Mouse (Mus musculus) forebrain, embryonic 11.5 days (tissue): ENCODE data around the gene Chchd1. TPM values are rescaled to one million over a fixed set of nuclear protein-coding genes. Genes with fewer than 3 reads are reported as not detected.

Experiments used
- ATAC-seq: fragments of 200-750 bp; cut with Nextera tagmentation; replicated peaks from 2 replicates; pipeline ENCODE4 v1.8.0; 2017; ENCODE audit warnings: moderate TSS enrichment; ENCODE audit not compliant: low FRiP score
- DNase-seq: peaks from one replicate; pipeline ENCODE4 v3.0.0-alpha.2; 2017; ENCODE audit warnings: low spot score
- H3K27ac ChIP-seq: fragments of 300-500 bp; sonication (generic); 2 replicates; pipeline ENCODE4 v1.5.1; 2014; ENCODE audit warnings: low read depth, low read length
- H3K27me3 ChIP-seq: fragments of 300-500 bp; sonication (generic); 2 replicates; pipeline ENCODE4 v1.6.1; 2014; ENCODE audit warnings: mild to moderate bottlenecking, low read length, mixed read lengths; ENCODE audit not compliant: control insufficient read depth, insufficient read depth
- H3K36me3 ChIP-seq: fragments of 300-500 bp; sonication (generic); 2 replicates; pipeline ENCODE4 v1.6.1; 2014; ENCODE audit warnings: mild to moderate bottlenecking, low read length, moderate library complexity, mixed read lengths; ENCODE audit not compliant: control insufficient read depth, insufficient read depth
- H3K4me1 ChIP-seq: fragments of 300-500 bp; sonication (generic); replicated peaks from 2 replicates; pipeline ENCODE4 v1.6.1; 2014; ENCODE audit warnings: low read length, mixed read lengths; ENCODE audit not compliant: control insufficient read depth, insufficient read depth
- H3K4me2 ChIP-seq: fragments of 300-500 bp; sonication (generic); 2 replicates; pipeline ENCODE4 v1.6.1; 2014; ENCODE audit warnings: low read depth, mild to moderate bottlenecking, low read length, moderate library complexity, mixed read lengths; ENCODE audit not compliant: severe bottlenecking
- H3K4me3 ChIP-seq: fragments of 300-500 bp; sonication (generic); 2 replicates; pipeline ENCODE4 v1.5.1; 2014; ENCODE audit warnings: low read depth, low read length
- H3K9ac ChIP-seq: fragments of 300-500 bp; sonication (generic); 2 replicates; pipeline ENCODE4 v1.6.1; 2014; ENCODE audit warnings: low read length
- H3K9me3 ChIP-seq: fragments of 300-500 bp; sonication (generic); 2 replicates; pipeline ENCODE4 v1.6.1; 2016; ENCODE audit warnings: low read length, mixed read lengths; ENCODE audit not compliant: control insufficient read depth
- WGBS: fragments of 180-500 bp; shearing (Covaris S2); extraction: QIAGEN DNeasy Blood & Tissue Kit; methylation state at CpG from one replicate; pipeline ENCODE4 v1.1.7; 2014; 5-methylcytosine and 5-hydroxymethylcytosine counted together
- polyA plus RNA-seq: library from polyadenylated mRNA; unstranded; fragments of >200 nt; fragmentation: Nextera tagmentation; extraction: Ambion mirVana; gene quantifications from 2 replicates; pipeline ENCODE4 v1.2.1, GENCODE M21; 2014

Gene Chchd1
- 236 and 256 TPM in 2 replicates for polyA plus RNA-seq

DNA sequence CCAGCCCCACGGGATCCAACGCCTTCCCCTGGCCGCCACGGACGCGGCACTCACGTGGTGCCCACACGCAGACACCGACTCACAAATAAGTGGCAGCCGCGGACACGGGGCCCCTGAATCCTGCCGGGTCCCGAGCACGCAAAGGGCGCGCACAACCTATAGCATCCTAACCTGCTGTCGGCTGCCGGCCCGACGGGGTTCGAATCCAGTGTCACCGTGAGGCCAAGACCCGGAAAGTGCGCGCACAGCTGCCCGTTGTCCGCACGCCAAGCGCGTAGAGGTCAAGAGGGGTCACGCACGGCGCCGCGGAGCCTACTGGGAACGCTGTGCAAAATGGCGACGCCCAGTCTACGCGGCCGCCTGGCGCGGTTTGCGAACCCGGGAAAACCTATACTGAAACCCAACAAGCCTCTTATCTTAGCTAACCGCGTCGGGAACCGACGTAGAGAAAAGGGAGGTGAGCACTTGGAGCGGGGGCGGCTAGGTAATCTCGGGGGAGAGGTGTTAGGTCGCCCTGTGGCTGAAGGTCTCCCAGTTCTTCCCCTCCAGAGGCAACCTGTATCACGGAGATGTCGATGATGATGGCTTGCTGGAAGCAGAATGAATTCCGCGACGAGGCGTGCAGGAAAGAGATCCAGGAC, at the start of gene Chchd1:
Gene Chchd1 (plus strand): TSS at position 266 of the 641 bp plus-strand sequence.
- WGBS, result under 1% methylated on average over 61 of the region's 61 CpGs
- DNase-seq (peak; percentile 95), ATAC-seq (peak; percentile 74)
- H3K36me3 ChIP-seq, result peaks cover 4% of the 10 kb centered on the region; the same call in 1 of the 2 replicates
- peak within 1 kb of the TSS; percentile 84 for H3K9ac ChIP-seq
- no peaks in the 10 kb centered on the region for H3K27me3 ChIP-seq
- H3K9me3 ChIP-seq, result no peaks in the 10 kb centered on the region
- peak within 1 kb of the TSS; percentile 61 for H3K4me2 ChIP-seq
- no peaks in the 10 kb centered on the region; the same call in 1 of the 2 replicates for H3K4me1 ChIP-seq
- H3K4me3 ChIP-seq, result peak within 1 kb of the TSS; percentile 68
- peak within 1 kb of the TSS; percentile 75; the same call in 1 of the 2 replicates for H3K27ac ChIP-seq

DNA sequence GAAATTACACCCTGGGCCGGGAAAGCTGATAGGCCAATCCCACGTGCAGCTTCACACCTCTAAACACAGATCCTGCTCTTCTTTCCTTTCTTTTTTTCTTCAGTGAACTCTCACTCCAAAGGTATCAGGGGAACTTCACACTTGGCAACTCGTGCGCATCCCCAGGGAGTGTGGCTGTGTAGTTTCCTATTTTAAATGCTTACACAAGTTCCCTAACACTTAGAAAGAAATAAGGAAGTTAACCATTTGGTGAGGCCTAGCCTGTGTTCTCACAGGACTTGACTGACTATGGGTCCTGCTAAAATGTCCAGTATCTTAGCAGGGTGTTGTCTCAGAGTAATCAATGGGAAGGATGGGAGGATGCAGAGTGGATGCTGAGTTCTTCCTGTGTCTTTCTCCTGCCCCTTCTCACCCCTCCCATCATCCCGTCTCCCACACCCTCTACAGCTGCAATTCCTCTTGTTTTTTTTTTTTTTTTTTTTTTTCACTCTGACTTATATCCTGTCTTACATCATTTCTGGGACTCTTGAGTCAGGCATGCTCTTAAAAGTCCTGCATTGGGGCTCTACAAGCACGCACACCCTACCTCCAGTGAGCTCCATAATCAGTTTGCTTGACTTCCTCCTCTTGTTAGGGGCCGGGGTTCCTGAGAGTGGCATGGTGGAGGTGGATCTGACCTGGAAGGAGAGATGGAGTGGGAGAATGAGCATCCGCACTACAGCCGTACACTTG, 48.0 kb upstream of the Chchd1 start:
- no peak overlapping the region for H3K4me2 ChIP-seq
- no peak overlapping the region for H3K27ac ChIP-seq
- H3K9ac ChIP-seq, result no peak overlapping the region
- ATAC-seq, result no peak
- H3K27me3 ChIP-seq, result no peaks in the 10 kb centered on the region
- no peak for DNase-seq
- 85% methylated on average over 9 of the region's 9 CpGs for WGBS
- no peaks in the 10 kb centered on the region for H3K9me3 ChIP-seq
- no peak overlapping the region for H3K4me3 ChIP-seq
- H3K4me1 ChIP-seq, result no peaks in the 10 kb centered on the region
- no peaks in the 10 kb centered on the region for H3K36me3 ChIP-seq

- DNase-seq (no peak), ATAC-seq (no peak)
- no peaks in the 10 kb centered on the region; the same call in 1 of the 2 replicates for H3K4me1 ChIP-seq
- H3K27me3 ChIP-seq, result no peaks in the 10 kb centered on the region
- no peak overlapping the region for H3K4me2 ChIP-seq
- WGBS, result 80% methylated on average over 9 of the region's 9 CpGs
- H3K36me3 ChIP-seq, result no peaks in the 10 kb centered on the region
- H3K9ac ChIP-seq, result no peak overlapping the region
- H3K9me3 ChIP-seq, result no peaks in the 10 kb centered on the region
- H3K4me3 ChIP-seq, result no peak overlapping the region
- no peak overlapping the region for H3K27ac ChIP-seq
These were observed 47.1 kb upstream of the Chchd1 start for GRCm38 (mm10) chr14:20655731-20656130.

DNA sequence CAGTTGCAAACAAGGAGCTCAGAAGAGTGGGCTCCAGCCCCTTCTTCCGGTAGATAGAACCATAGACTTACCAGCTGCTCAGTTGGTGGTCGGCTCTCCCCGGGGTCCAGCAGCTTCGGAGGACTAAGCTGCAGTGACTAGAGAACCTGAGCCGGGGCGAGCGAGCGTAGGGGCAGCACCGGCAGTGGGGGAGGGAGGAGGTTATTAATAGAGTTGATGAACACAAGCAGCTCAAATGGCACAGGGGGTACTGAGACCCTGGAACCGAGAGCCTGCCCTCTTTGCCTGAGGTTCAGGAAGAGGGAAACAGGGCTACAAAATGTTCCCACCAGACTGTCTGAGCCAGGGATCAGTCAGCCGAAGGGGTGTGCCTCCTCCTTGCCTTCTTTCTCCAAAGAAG, 46.4 kb upstream of the Chchd1 start, which contains the start of gene Myoz1:
Gene Myoz1 (minus strand): TSS at position 180 of the 400 bp plus-strand sequence.
- no peaks in the 10 kb centered on the region; the same call in 1 of the 2 replicates for H3K4me1 ChIP-seq
- no peaks in the 10 kb centered on the region for H3K27me3 ChIP-seq
- H3K9ac ChIP-seq, result no peak within 1 kb of the TSS
- H3K36me3 ChIP-seq, result no peaks in the 10 kb centered on the region
- DNase-seq (no peak), ATAC-seq (no peak)
- no peaks in the 10 kb centered on the region for H3K9me3 ChIP-seq
- WGBS, result 38% methylated on average over 11 of the region's 11 CpGs
- no peak within 1 kb of the TSS for H3K4me2 ChIP-seq
- H3K4me3 ChIP-seq, result no peak within 1 kb of the TSS
- no peak within 1 kb of the TSS for H3K27ac ChIP-seq

DNA sequence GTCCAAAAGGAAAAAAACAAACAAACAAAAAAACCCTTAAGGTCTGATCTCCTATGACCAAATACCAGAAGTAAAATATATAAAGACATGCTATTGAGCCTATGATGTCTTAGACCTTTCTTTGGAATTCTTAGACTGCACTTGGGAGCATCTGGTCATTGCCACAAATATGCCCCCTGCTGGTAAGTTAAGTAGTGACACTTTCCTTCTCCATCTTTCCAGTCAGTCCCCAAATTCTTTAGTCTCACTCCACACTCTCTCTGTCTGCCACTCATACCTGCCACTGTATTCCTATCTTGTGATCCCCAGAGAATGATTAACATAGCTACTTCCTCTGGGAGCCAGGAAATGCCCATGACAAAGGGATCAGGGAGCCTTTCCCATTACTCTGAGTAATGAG, 44.5 kb upstream of the Chchd1 start:
- no peak for DNase-seq
- H3K4me1 ChIP-seq, result peaks cover 6% of the 10 kb centered on the region
- H3K27me3 ChIP-seq, result peaks cover 2% of the 10 kb centered on the region; the same call in 1 of the 2 replicates
- no peak overlapping the region for H3K27ac ChIP-seq
- H3K36me3 ChIP-seq, result no peaks in the 10 kb centered on the region
- no peak overlapping the region for H3K4me2 ChIP-seq
- H3K9ac ChIP-seq, result no peak overlapping the region
- no peak overlapping the region for H3K4me3 ChIP-seq
- no peaks in the 10 kb centered on the region for H3K9me3 ChIP-seq
- no peak for ATAC-seq

GRCm38 (mm10) chr14:20658902-20659301, 43.9 kb upstream of the Chchd1 start:
- Histone ChIP-seq H3K9ac (no peak overlapping the region), H3K4me1 (peaks cover 6% of the 10 kb centered on the region), H3K4me3 (no peak overlapping the region), H3K4me2 (no peak overlapping the region), H3K9me3 (no peaks in the 10 kb centered on the region), H3K27ac (no peak overlapping the region), H3K36me3 (no peaks in the 10 kb centered on the region), H3K27me3 (peaks cover 2% of the 10 kb centered on the region; the same call in 1 of the 2 replicates)
- 88% methylated on average over 6 of the region's 6 CpGs for WGBS
- ATAC-seq, result no peak
- DNase-seq, result no peak

DNA sequence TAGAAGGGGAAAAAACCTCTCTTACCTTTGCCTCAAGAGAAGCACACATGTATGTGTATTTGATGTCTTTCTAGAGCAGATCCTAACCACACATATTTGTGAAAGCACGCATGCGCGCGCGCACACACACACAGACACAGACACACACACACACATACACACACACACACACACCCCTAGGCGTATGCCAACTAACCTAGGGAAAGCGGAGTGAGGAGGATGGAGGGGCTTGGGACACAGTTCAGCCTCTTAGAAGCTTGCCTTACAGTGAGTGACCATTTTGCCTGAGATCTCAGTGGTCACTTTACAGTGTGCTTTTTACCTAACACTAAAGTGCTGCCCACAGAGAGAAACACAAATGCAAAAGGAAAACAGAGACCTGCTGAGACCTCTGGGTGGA, 43.1 kb upstream of the Chchd1 start:
- peaks cover 2% of the 10 kb centered on the region; the same call in 1 of the 2 replicates for H3K27me3 ChIP-seq
- no peak overlapping the region for H3K9ac ChIP-seq
- no peak for DNase-seq
- no peak for ATAC-seq
- H3K36me3 ChIP-seq, result no peaks in the 10 kb centered on the region
- WGBS, result 98% methylated on average over 7 of the region's 7 CpGs
- H3K4me2 ChIP-seq, result no peak overlapping the region
- no peaks in the 10 kb centered on the region for H3K9me3 ChIP-seq
- H3K4me3 ChIP-seq, result no peak overlapping the region
- H3K27ac ChIP-seq, result no peak overlapping the region
- H3K4me1 ChIP-seq, result peaks cover 6% of the 10 kb centered on the region

GRCm38 (mm10) chr14:20660827-20661660, 41.8 kb upstream of the Chchd1 start:
- Histone ChIP-seq H3K27ac (no peak overlapping the region), H3K4me3 (peak overlapping the region; percentile 47), H3K4me2 (peak overlapping the region; percentile 88), H3K9me3 (no peaks in the 10 kb centered on the region), H3K9ac (peak overlapping the region; percentile 63), H3K4me1 (peaks cover 6% of the 10 kb centered on the region), H3K27me3 (peaks cover 2% of the 10 kb centered on the region; the same call in 1 of the 2 replicates), H3K36me3 (no peaks in the 10 kb centered on the region)
- peak; percentile 83 for ATAC-seq
- DNase-seq, result peak; percentile 94
- 1% methylated on average over 52 of the region's 52 CpGs for WGBS
